Mouse (Mus musculus) E14TG2a.4 (cell line): ENCODE data around the gene Phc1.

ENCODE experiments used
- CTCF ChIP-seq: conservative IDR thresholded peaks from 2 replicates; pipeline ENCODE4 v1.5.1; 2014; ENCODE audit warnings: low read length
- NANOG ChIP-seq: IDR thresholded peaks from 2 replicates; pipeline ENCODE4 v1.6.1; 2014; ENCODE audit warnings: borderline replicate concordance, low read length, mixed read lengths

DNA sequence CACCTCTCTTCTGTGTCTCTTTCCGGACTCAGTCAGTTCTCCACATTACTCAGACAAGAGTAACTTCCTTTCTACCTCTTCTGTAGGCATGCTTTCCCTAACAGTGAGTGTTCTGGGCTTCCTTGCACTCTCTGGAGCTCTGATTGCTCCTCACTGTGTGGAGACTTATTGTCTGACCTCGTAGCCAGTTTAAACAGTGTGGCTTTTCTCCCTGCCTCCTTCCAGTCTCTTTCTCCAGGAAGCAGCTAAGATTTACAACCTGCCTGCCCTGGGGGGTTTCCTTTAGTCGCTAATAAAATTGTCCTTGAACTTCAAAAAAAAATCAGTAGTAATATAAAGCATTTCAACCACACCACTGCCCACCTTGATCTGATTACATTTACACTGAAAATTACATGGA is 50.1 kb downstream of the Phc1 start:
- no peak for TF ChIP-seq CTCF
- TF ChIP-seq NANOG = no peak
